Mouse (Mus musculus): ENCODE results near the gene Sec1. TPM values are rescaled to one million over a fixed set of nuclear protein-coding genes. Genes with fewer than 3 reads are reported as not detected.

The Sec1 gene
- total RNA-seq, 1 experiment from 2014 or later: 0.39 TPM

DNA sequence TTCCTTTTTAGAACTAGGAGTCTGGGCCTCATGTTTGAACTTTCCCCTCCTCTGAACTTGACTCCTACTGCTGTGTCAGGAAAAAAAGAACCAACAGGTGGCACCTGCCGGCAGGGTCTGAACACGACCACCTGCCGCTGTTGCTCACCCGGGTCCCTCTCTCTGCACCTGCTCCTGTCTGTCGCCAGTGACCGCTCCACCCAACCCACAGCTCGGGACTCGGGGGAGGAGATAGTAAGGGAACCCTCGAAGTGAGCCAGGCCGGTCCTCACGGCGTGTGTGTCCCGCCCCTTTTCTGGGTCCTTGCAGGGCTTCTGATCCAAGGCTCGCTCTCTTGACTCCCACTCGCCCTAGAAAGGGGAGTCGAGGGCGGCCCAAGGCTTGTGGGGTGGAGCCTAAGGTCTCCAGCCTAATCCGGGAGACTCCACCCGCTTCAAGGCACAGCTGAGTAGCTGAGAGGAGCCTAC is 54.6 kb downstream of the Sec1 start, which contains the start of gene Mamstr:
TSS of gene Mamstr (plus strand) at position 417 of the 467 bp plus-strand sequence.
- DNase-seq: no peak

- DNase-seq: peak; percentile 92
Observed at GRCm38 (mm10) chr7:45638623-45639401, 55.4 kb downstream of the Sec1 start.

- no peak for DNase-seq
Observed at GRCm38 (mm10) chr7:45637710-45638109, 56.5 kb downstream of the Sec1 start.

DNA sequence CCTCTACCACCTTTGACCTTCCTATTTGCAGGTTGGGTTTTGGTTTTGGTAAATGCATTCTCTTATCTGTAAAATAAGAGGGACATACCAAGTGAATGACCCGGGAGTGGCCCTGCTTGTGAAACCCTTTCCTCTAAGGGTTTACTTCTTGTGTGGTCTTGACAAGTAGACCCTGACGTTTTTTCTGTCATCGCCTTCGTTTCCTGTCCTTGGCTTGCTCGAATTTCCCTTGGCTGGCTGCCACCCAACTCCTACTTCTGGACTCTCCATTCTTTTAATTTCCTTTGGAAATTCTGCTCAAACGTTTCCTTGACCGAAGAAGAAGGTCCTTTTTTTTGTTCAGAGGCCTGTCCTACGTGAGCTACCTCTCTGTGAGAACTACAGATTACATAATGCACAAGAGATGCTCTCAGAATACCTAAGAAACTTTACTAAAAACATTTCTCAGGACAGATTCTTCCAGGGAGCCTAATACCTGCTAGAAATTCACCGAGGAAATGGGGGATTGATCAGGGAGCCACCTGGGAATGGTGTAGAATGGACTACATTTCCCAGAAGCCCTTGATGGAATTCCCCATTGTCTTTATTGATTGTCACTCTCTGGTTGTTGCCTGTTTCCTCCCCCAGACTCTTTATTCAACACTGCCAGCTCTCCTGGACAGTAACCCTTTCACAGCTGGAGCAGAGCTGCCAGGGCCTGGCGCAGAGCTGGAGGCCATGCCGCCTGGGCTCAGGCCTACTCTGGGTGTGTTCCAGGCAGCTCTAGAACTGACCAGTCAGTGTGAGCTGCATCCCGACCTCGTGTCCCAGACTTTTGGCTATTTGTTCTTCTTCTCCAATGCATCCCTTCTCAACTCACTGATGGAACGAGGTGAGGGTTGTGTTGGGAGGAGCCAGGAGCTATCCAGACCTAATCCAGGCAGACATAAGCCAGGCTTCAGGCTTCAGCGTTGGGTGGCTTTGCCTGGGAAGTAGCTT is 58.2 kb downstream of the Sec1 start:
- DNase-seq: peak; percentile 69

GRCm38 (mm10) chr7:45634946-45635681 is 59.1 kb downstream of the Sec1 start:
- DNase-seq: no peak

DNA sequence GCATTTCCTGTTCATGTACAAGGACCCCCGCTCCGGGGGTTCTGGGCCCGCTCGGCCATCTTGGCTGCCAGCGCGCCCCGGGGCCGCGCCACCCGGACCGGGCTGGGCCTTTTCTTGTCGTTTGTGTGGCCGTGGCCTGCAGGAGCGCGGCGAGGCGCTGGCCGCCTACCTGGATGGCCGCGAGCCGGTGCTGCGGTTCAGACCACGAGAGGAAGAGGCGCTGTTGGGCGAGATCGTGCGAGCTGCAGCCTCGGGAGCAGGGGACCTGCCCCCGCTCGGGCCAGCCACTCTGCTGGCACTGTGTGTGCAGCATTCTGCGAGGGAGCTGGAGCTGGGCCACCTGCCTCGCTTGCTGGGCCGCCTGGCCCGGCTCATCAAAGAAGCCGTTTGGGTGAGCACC is 61.7 kb downstream of the Sec1 start:
- no peak for DNase-seq

GRCm38 (mm10) chr7:45630064-45630907 is 63.9 kb downstream of the Sec1 start:
- no peak for DNase-seq

GRCm38 (mm10) chr7:45628364-45629294 is 65.6 kb downstream of the Sec1 start:
- peak; percentile 96 for DNase-seq

Other genes with a start within 250 kb of the Sec1 start
- 786 and 951 TPM in 2 replicates for gene Ftl1, start 234.5 kb downstream of the Sec1 start, total RNA-seq (2021)
- gene Bax, start 227.5 kb downstream of the Sec1 start, total RNA-seq (2021): 61.4 and 68.8 TPM in 2 replicates
- 0.46 and 0.67 TPM in 2 replicates for gene Tulp2, start 212.5 kb downstream of the Sec1 start, total RNA-seq (2021)
- 21.0 and 40.1 TPM in 2 replicates for gene Gm45808, start 207.6 kb downstream of the Sec1 start, total RNA-seq (2021)
- 62.3 and 75.5 TPM in 2 replicates for gene Dhdh, start 205.6 kb downstream of the Sec1 start, total RNA-seq (2021)
- gene Nucb1, start 184.0 kb downstream of the Sec1 start, total RNA-seq (2021): 220 and 264 TPM in 2 replicates
- 28.0 and 29.6 TPM in 2 replicates for gene Ppp1r15a, start 168.1 kb downstream of the Sec1 start, total RNA-seq (2021)
- 3.2 and 3.3 TPM in 2 replicates for gene Plekha4, start 168.1 kb downstream of the Sec1 start, total RNA-seq (2021)
- 0.95 and 1.0 TPM in 2 replicates for gene Hsd17b14, start 139.5 kb downstream of the Sec1 start, total RNA-seq (2021)
- 218 and 244 TPM in 2 replicates for gene Bcat2, start 124.2 kb downstream of the Sec1 start, total RNA-seq (2021)
- not detected in 2 replicates for gene Fgf21, start 78.9 kb downstream of the Sec1 start, total RNA-seq (2021)
- not detected in 2 replicates for gene Fut1, start 77.1 kb downstream of the Sec1 start, total RNA-seq (2021)
- 0.36 TPM in 1 of 2 replicates, not detected in the other for gene Izumo1, start 72.6 kb downstream of the Sec1 start, total RNA-seq (2021)
- gene Rasip1, start 66.9 kb downstream of the Sec1 start, total RNA-seq (2021): 21.3 and 23.3 TPM in 2 replicates
- 3.5 and 4.3 TPM in 2 replicates for gene Mamstr, start 54.4 kb downstream of the Sec1 start, total RNA-seq (2021)
- not detected in 2 replicates for gene Fut2, start 28.0 kb downstream of the Sec1 start, total RNA-seq (2021)
- gene Ntn5, start 10.4 kb downstream of the Sec1 start, total RNA-seq (2021): not detected in 2 replicates
- 15.7 and 15.8 TPM in 2 replicates for gene Car11, start 5.4 kb upstream of the Sec1 start, total RNA-seq (2021)
- 282 and 444 TPM in 2 replicates for gene Dbp, start 10.7 kb upstream of the Sec1 start, total RNA-seq (2021)
- gene Rpl18, start 21.1 kb upstream of the Sec1 start, total RNA-seq (2021): 964 and 1,249 TPM in 2 replicates
- 38.2 and 42.0 TPM in 2 replicates for gene Sphk2, start 23.6 kb upstream of the Sec1 start, total RNA-seq (2021)
- 0.30 and 0.76 TPM in 2 replicates for gene Fam83e, start 26.8 kb upstream of the Sec1 start, total RNA-seq (2021)
- not detected in 2 replicates for gene Spaca4, start 31.4 kb upstream of the Sec1 start, total RNA-seq (2021)
- gene Lmtk3, start 89.3 kb upstream of the Sec1 start, total RNA-seq (2021): 10.0 and 14.8 TPM in 2 replicates
- 0.90 and 1.1 TPM in 2 replicates for gene Sult2b1, start 90.3 kb upstream of the Sec1 start, total RNA-seq (2021)
- gene Cyth2, start 120.2 kb upstream of the Sec1 start, total RNA-seq (2021): 114 and 134 TPM in 2 replicates
- 0.30 and 0.33 TPM in 2 replicates for gene Kcnj14, start 130.4 kb upstream of the Sec1 start, total RNA-seq (2021)
- gene Grwd1, start 136.5 kb upstream of the Sec1 start, total RNA-seq (2021): 22.3 and 26.6 TPM in 2 replicates
- 140 and 141 TPM in 2 replicates for gene Kdelr1, start 178.4 kb upstream of the Sec1 start, total RNA-seq (2021)
- gene Grin2d, start 184.0 kb upstream of the Sec1 start, total RNA-seq (2021): 0.43 and 1.2 TPM in 2 replicates
- 0.70 TPM in 1 of 2 replicates, not detected in the other for gene Syngr4, start 202.3 kb upstream of the Sec1 start, total RNA-seq (2021)
- 53.0 and 61.3 TPM in 2 replicates for gene Tmem143, start 202.5 kb upstream of the Sec1 start, total RNA-seq (2021)
- 231 and 241 TPM in 2 replicates for gene Emp3, start 227.0 kb upstream of the Sec1 start, total RNA-seq (2021)
- gene Ccdc114, start 229.7 kb upstream of the Sec1 start, total RNA-seq (2021): 26.4 and 27.9 TPM in 2 replicates